Mouse (Mus musculus): ENCODE results near the gene Pdk2. TPM values are rescaled to one million over a fixed set of nuclear protein-coding genes. Genes with fewer than 3 reads are reported as not detected.
"Not testable (repeated sequence)": the region's sequence is repeated elsewhere in the genome, so short reads cannot be mapped to it uniquely, and the experiment has no call there.

The Pdk2 gene
- total RNA-seq, 2 experiments from 2014 or later = 104 to 110 TPM

GRCm38 (mm10) chr11:95036521-95036920 is 4.6 kb downstream of the Pdk2 start:
- no peak for DNase-seq (ENCODE audit: low spot score in 2 of 2)
- intact Hi-C loops (cut with DNase I) = loop anchor here (5.0 kb wide), 1 partner anchor 34 kb away; no protein-coding TSS in a partner anchor

GRCm38 (mm10) chr11:95034902-95035301 is 6.3 kb downstream of the Pdk2 start:
- peak; percentile 62 to 70 for DNase-seq (ENCODE audit: low spot score in 2 of 2)
- intact Hi-C loops (cut with DNase I) = loop anchor here (5.0 kb wide), 1 partner anchor 33 kb away; no protein-coding TSS in a partner anchor

GRCm38 (mm10) chr11:95033617-95034016 is 7.5 kb downstream of the Pdk2 start:
- intact Hi-C loops (cut with DNase I) = no loop called here
- no peak for DNase-seq (ENCODE audit: low spot score in 2 of 2)

- DNase-seq (ENCODE audit: low spot score in 2 of 2) = no peak
- intact Hi-C loops (cut with DNase I) = no loop called here
Measured at GRCm38 (mm10) chr11:95032945-95033344, 8.2 kb downstream of the Pdk2 start.

GRCm38 (mm10) chr11:95027850-95028470 is 13.2 kb downstream of the Pdk2 start:
- no peak for DNase-seq (ENCODE audit: low spot score in 2 of 2)
- intact Hi-C loops (cut with DNase I) = no loop called here

GRCm38 (mm10) chr11:95026849-95027248 is 14.3 kb downstream of the Pdk2 start:
- no peak for DNase-seq (ENCODE audit: low spot score in 2 of 2)
- intact Hi-C loops (cut with DNase I) = no loop called here

- intact Hi-C loops (cut with DNase I) = no loop called here
Measured at GRCm38 (mm10) chr11:95026090-95026542, 15.0 kb downstream of the Pdk2 start.

GRCm38 (mm10) chr11:95025227-95026012 is 15.7 kb downstream of the Pdk2 start:
- intact Hi-C loops (cut with DNase I) = no loop called here
- DNase-seq (ENCODE audit: low spot score in 2 of 2) = no peak

More at GRCm38 (mm10) chr11:95026090-95026542, 15.0 kb downstream of the Pdk2 start:
- DNase-seq (ENCODE audit: low spot score in 2 of 2) = no peak

- DNase-seq (ENCODE audit: low spot score in 2 of 2) = peak in 1 of 2 experiments; percentile 50
- intact Hi-C loops (cut with DNase I) = no loop called here
Measured at GRCm38 (mm10) chr11:95024439-95025184, 16.5 kb downstream of the Pdk2 start.

- no peak for DNase-seq (ENCODE audit: low spot score in 2 of 2)
- intact Hi-C loops (cut with DNase I) = no loop called here
Measured at GRCm38 (mm10) chr11:95023481-95023880, 17.7 kb downstream of the Pdk2 start.

GRCm38 (mm10) chr11:95022237-95022992 is 18.7 kb downstream of the Pdk2 start:
- DNase-seq (ENCODE audit: low spot score in 2 of 2) = no peak
- intact Hi-C loops (cut with DNase I) = no loop called here

- intact Hi-C loops (cut with DNase I) = no loop called here
- DNase-seq (ENCODE audit: low spot score in 2 of 2) = no peak
Measured at GRCm38 (mm10) chr11:95015484-95015883, 25.7 kb downstream of the Pdk2 start.

GRCm38 (mm10) chr11:95012487-95012886 is 28.7 kb downstream of the Pdk2 start:
- intact Hi-C loops (cut with DNase I) = no loop called here
- DNase-seq (ENCODE audit: low spot score in 2 of 2) = no peak

- intact Hi-C loops (cut with DNase I) = no loop called here
- no peak for DNase-seq (ENCODE audit: low spot score in 2 of 2)
Measured at GRCm38 (mm10) chr11:95012075-95012474, 29.1 kb downstream of the Pdk2 start.

- intact Hi-C loops (cut with DNase I) = no loop called here
- DNase-seq (ENCODE audit: low spot score in 2 of 2) = no peak
Measured at GRCm38 (mm10) chr11:95011416-95011815, 29.7 kb downstream of the Pdk2 start.

- intact Hi-C loops (cut with DNase I); DNase-seq (ENCODE audit: low spot score in 2 of 2): not testable (repeated sequence)
Measured at GRCm38 (mm10) chr11:95010841-95011403, 30.2 kb downstream of the Pdk2 start.

- no peak for DNase-seq (ENCODE audit: low spot score in 2 of 2)
- intact Hi-C loops (cut with DNase I) = no loop called here
Measured at GRCm38 (mm10) chr11:95010141-95010739, 30.9 kb downstream of the Pdk2 start.

- intact Hi-C loops (cut with DNase I) = no loop called here
- DNase-seq (ENCODE audit: low spot score in 2 of 2) = peak; percentile 54 to 63
Measured at GRCm38 (mm10) chr11:95009629-95010014, 31.5 kb downstream of the Pdk2 start, which contains the start of gene Samd14. Gene Samd14 (plus strand): TSS chr11:95009879.
